Mouse (Mus musculus) C2C12 (cell line): Measurements from ENCODE around the gene Ldhc. TPM values are rescaled to one million over a fixed set of nuclear protein-coding genes. Genes with fewer than 3 reads are reported as not detected.

Source experiments
- H3K27me3 ChIP-seq: one replicate; pipeline ENCODE4 v1.6.1; 2011; ENCODE audit not compliant: control insufficient read depth, insufficient read depth, insufficient read length
- H3K36me3 ChIP-seq: one replicate; pipeline ENCODE4 v1.6.1; 2011; ENCODE audit not compliant: control insufficient read depth, insufficient read depth
- H3K4me3 ChIP-seq: one replicate; pipeline ENCODE4 v1.5.1; 2011; ENCODE audit warnings: mild to moderate bottlenecking, control low read depth; ENCODE audit not compliant: poor library complexity, insufficient read depth, severe bottlenecking
- H3K79me2 ChIP-seq: one replicate; pipeline ENCODE4 v1.6.1; 2011; ENCODE audit not compliant: control insufficient read depth, insufficient read depth
- H3K79me3 ChIP-seq: one replicate; pipeline ENCODE4 v1.6.1; 2011; ENCODE audit warnings: low read depth, control low read depth
- H3ac ChIP-seq: one replicate; pipeline ENCODE3; 2011; ENCODE audit warnings: low read depth; ENCODE audit not compliant: control insufficient read depth, insufficient read length
- CEBPB ChIP-seq: IDR thresholded peaks from one replicate; pipeline ENCODE4 v1.6.1; 2011; ENCODE audit warnings: low read depth, mild to moderate bottlenecking, control low read depth, moderate library complexity
- CTCF ChIP-seq: IDR thresholded peaks from one replicate; pipeline ENCODE4 v1.5.1; 2011; ENCODE audit not compliant: control insufficient read depth, insufficient read depth, insufficient read length
- FOSL1 ChIP-seq: IDR thresholded peaks from one replicate; pipeline ENCODE4 v1.8.0; 2011; ENCODE audit warnings: mild to moderate bottlenecking, low read length; ENCODE audit not compliant: poor library complexity, insufficient read depth, severe bottlenecking
- MAX ChIP-seq: IDR thresholded peaks from one replicate; pipeline ENCODE4 v1.6.1; 2011; ENCODE audit warnings: mild to moderate bottlenecking, control low read depth
- MYOD1 ChIP-seq: IDR thresholded peaks from one replicate; pipeline ENCODE4 v1.6.1; 2011; ENCODE audit warnings: low read depth; ENCODE audit not compliant: control insufficient read depth, insufficient read length
- MYOG ChIP-seq: IDR thresholded peaks from one replicate; pipeline ENCODE4 v1.6.1; 2011; ENCODE audit not compliant: control insufficient read depth, insufficient read length; ENCODE audit errors: extremely low read depth
- USF1 ChIP-seq: IDR thresholded peaks from one replicate; pipeline ENCODE4 v1.6.1; 2011; ENCODE audit warnings: low read depth, mild to moderate bottlenecking, control low read depth, moderate library complexity
- polyA plus RNA-seq: library from polyadenylated mRNA; unstranded; fragments of >200 nt; fragmentation: generic; extraction: Trizol; gene quantifications from one replicate; pipeline ENCODE4 v1.2.1, GENCODE M21; 2012; ENCODE audit warnings: missing spikeins

The Ldhc gene
- polyA plus RNA-seq, 1 experiment, result not detected

DNA sequence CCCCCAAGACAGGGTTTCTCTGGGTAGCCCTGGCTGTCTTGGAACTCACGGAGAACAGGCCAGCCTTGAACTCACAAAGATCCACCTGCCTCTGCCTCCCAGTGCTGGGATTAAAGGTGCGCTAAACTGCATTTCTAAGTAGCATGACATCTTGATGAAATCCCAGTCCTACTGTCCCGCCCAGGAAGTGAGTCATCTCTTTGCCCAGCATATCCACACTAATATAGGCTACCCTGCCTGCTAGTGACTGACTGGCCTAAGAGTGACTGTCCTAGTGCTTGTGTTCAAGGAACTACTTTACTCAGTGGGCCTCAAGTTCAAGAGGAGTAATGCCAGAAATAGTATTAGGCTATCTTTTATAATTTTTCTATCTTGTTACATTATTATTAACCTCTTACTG, 55.4 kb downstream of the Ldhc start:
- TF ChIP-seq MYOD1 (no peak), MYOG (no peak), MAX (no peak), FOSL1 (no peak), USF1 (no peak), CEBPB (no peak), CTCF (no peak)
- H3K36me3 ChIP-seq, result peaks cover 29% of the 10 kb centered on the region

GRCm38 (mm10) chr7:46918678-46919371, 57.8 kb downstream of the Ldhc start:
- H3K36me3 ChIP-seq, result peaks cover 15% of the 10 kb centered on the region
- peaks cover 52% of the 10 kb centered on the region for H3K79me3 ChIP-seq
- no peaks in the 10 kb centered on the region for H3K27me3 ChIP-seq
- peaks cover 59% of the 10 kb centered on the region for H3K79me2 ChIP-seq
- no peak for TF ChIP-seq MYOG
- no peak for TF ChIP-seq CEBPB
- TF ChIP-seq USF1, result no peak
- no peak for TF ChIP-seq MYOD1
- no peak for TF ChIP-seq CTCF
- no peak for TF ChIP-seq MAX
- TF ChIP-seq FOSL1, result no peak
- H3K4me3 ChIP-seq, result peak overlapping the region; percentile 78
- peak overlapping the region; percentile 21 for H3ac ChIP-seq

More for the DNA sequence above, 55.4 kb downstream of the Ldhc start:
- no peak overlapping the region for H3ac ChIP-seq
- H3K27me3 ChIP-seq, result no peaks in the 10 kb centered on the region
- peaks cover 65% of the 10 kb centered on the region for H3K79me2 ChIP-seq
- no peak overlapping the region for H3K4me3 ChIP-seq
- peaks cover 54% of the 10 kb centered on the region for H3K79me3 ChIP-seq

DNA sequence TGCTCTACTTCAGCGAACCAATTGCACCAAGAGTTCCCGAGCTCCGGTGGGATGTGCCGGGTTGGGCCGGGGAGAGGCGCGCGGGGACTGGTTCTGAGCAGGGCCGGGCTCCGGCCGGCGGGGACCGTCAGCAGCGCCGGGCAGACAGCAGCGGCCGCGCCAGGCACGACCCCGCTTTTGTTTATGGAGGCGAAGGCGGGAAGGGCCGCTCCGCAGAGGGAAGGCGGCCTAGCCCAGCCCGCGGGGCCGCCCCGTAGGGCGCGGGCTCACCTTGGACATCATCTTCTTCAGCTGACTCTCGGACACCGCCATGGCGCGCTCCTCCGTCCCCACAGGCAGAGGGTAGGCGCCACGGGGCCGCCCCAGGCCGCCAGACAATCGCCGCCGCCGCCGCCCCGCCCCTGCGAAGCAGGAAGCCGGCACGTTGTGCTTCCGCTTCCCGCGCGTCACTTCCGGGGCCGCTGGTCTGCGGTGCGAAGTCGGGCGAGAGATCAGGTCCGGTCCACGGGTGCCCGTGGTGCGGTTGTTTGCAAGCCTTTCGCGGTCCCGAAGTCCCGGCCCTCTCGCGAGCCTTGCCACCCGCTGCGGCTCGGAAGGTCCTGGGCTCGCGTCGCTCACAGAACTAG, 58.7 kb downstream of the Ldhc start, which contains the start of gene Tsg101:
Tsg101 (minus strand) TSS at position 419 of the 626 bp plus-strand sequence.
- peak within 1 kb of the TSS; percentile 78 for H3K4me3 ChIP-seq
- H3K36me3 ChIP-seq, result peaks cover 11% of the 10 kb centered on the region
- H3K79me2 ChIP-seq, result peaks cover 50% of the 10 kb centered on the region
- H3K79me3 ChIP-seq, result peaks cover 44% of the 10 kb centered on the region
- no peaks in the 10 kb centered on the region for H3K27me3 ChIP-seq
- TF ChIP-seq MYOG (no peak), FOSL1 (no peak), USF1 (no peak), CEBPB (no peak), MYOD1 (no peak), MAX (no peak)
- H3ac ChIP-seq, result peak within 1 kb of the TSS; percentile 95

- peaks cover 24% of the 10 kb centered on the region for H3K79me3 ChIP-seq
- H3K79me2 ChIP-seq, result peaks cover 26% of the 10 kb centered on the region
- TF ChIP-seq MYOD1 (no peak), MYOG (no peak), FOSL1 (no peak), CTCF (no peak), CEBPB (no peak), MAX (no peak), USF1 (no peak)
- H3K36me3 ChIP-seq, result no peaks in the 10 kb centered on the region
- no peak overlapping the region for H3ac ChIP-seq
- H3K27me3 ChIP-seq, result no peaks in the 10 kb centered on the region
- H3K4me3 ChIP-seq, result no peak overlapping the region
Observed at GRCm38 (mm10) chr7:46922075-46922474, 61.1 kb downstream of the Ldhc start.

Other genes starting within 250 kb of the Ldhc start
- gene Sergef, start 221.4 kb upstream of the Ldhc start, polyA plus RNA-seq, result 8.6 TPM
- 0.18 TPM for gene Tph1, start 188.7 kb upstream of the Ldhc start, polyA plus RNA-seq
- 17.7 TPM for gene Saal1, start 150.5 kb upstream of the Ldhc start, polyA plus RNA-seq
- gene Saa3, start 145.5 kb upstream of the Ldhc start, polyA plus RNA-seq, result 0.34 TPM
- not detected for gene Saa4, start 128.6 kb upstream of the Ldhc start, polyA plus RNA-seq
- gene Saa1, start 118.2 kb upstream of the Ldhc start, polyA plus RNA-seq, result not detected
- gene Saa2, start 109.4 kb upstream of the Ldhc start, polyA plus RNA-seq, result 0.04 TPM
- gene Hps5, start 65.1 kb upstream of the Ldhc start, polyA plus RNA-seq, result 8.3 TPM
- gene Gtf2h1, start 65.1 kb upstream of the Ldhc start, polyA plus RNA-seq, result 19.9 TPM
- 2,062 TPM for gene Ldha, start 19.7 kb upstream of the Ldhc start, polyA plus RNA-seq
- 70.8 TPM for gene Tsg101, start 58.8 kb downstream of the Ldhc start, polyA plus RNA-seq
- gene Uevld, start 97.3 kb downstream of the Ldhc start, polyA plus RNA-seq, result 5.0 TPM
- gene Gm9999, start 122.4 kb downstream of the Ldhc start, polyA plus RNA-seq, result not detected
- gene Spty2d1, start 147.2 kb downstream of the Ldhc start, polyA plus RNA-seq, result 5.3 TPM
- gene Tmem86a, start 189.4 kb downstream of the Ldhc start, polyA plus RNA-seq, result 6.8 TPM